Mouse (Mus musculus): ENCODE data around the gene Scamp2.

Scamp2 gene

GRCm38 (mm10) chr9:57550126-57550862 lies 10.4 kb upstream of the Scamp2 start:
- DNase-seq (ENCODE audit: low spot score): no peak

- peak; percentile 86 for DNase-seq (ENCODE audit: low spot score)
Measured at GRCm38 (mm10) chr9:57552139-57552887, 8.4 kb upstream of the Scamp2 start, which contains the start of gene Mpi. TSS of gene Mpi (minus strand) at chr9:57552763.

GRCm38 (mm10) chr9:57553119-57553518 lies 7.6 kb upstream of the Scamp2 start:
- no peak for DNase-seq (ENCODE audit: low spot score)

- DNase-seq (ENCODE audit: low spot score): no peak
Measured at GRCm38 (mm10) chr9:57554753-57555152, 6.0 kb upstream of the Scamp2 start.

GRCm38 (mm10) chr9:57557215-57557614 lies 3.5 kb upstream of the Scamp2 start:
- no peak for DNase-seq (ENCODE audit: low spot score)

GRCm38 (mm10) chr9:57558625-57559024 lies 2.1 kb upstream of the Scamp2 start:
- DNase-seq (ENCODE audit: low spot score): no peak

GRCm38 (mm10) chr9:57559568-57559967 lies 1.2 kb upstream of the Scamp2 start:
- no peak for DNase-seq (ENCODE audit: low spot score)

GRCm38 (mm10) chr9:57560263-57560662 lies 480 bp upstream of the Scamp2 start:
- no peak for DNase-seq (ENCODE audit: low spot score)

- DNase-seq (ENCODE audit: low spot score): no peak
Measured at GRCm38 (mm10) chr9:57561711-57562099, 962 bp downstream of the Scamp2 start.

- no peak for DNase-seq (ENCODE audit: low spot score)
Measured at GRCm38 (mm10) chr9:57562896-57563372, 2.2 kb downstream of the Scamp2 start.

- no peak for DNase-seq (ENCODE audit: low spot score)
Measured at GRCm38 (mm10) chr9:57564609-57565008, 3.9 kb downstream of the Scamp2 start.

GRCm38 (mm10) chr9:57565741-57566221 lies 5.0 kb downstream of the Scamp2 start:
- no peak for DNase-seq (ENCODE audit: low spot score)

GRCm38 (mm10) chr9:57566846-57567245 lies 6.1 kb downstream of the Scamp2 start:
- DNase-seq (ENCODE audit: low spot score): no peak

GRCm38 (mm10) chr9:57568500-57568899 lies 7.8 kb downstream of the Scamp2 start:
- DNase-seq (ENCODE audit: low spot score): no peak

GRCm38 (mm10) chr9:57574397-57574796 lies 13.7 kb downstream of the Scamp2 start:
- DNase-seq (ENCODE audit: low spot score): no peak

GRCm38 (mm10) chr9:57575577-57575976 lies 14.8 kb downstream of the Scamp2 start:
- no peak for DNase-seq (ENCODE audit: low spot score)

GRCm38 (mm10) chr9:57577144-57577849 lies 16.6 kb downstream of the Scamp2 start:
- no peak for DNase-seq (ENCODE audit: low spot score)

GRCm38 (mm10) chr9:57584991-57585390 lies 24.2 kb downstream of the Scamp2 start:
- no peak for DNase-seq (ENCODE audit: low spot score)

GRCm38 (mm10) chr9:57589224-57590126 lies 28.7 kb downstream of the Scamp2 start, which contains the start of gene Ulk3:
TSS of gene Ulk3 (plus strand) at chr9:57589452.
- peak; percentile 82 for DNase-seq (ENCODE audit: low spot score)

GRCm38 (mm10) chr9:57590726-57591125 lies 30.0 kb downstream of the Scamp2 start:
- peak; percentile 32 for DNase-seq (ENCODE audit: low spot score)

GRCm38 (mm10) chr9:57593454-57594173 lies 32.9 kb downstream of the Scamp2 start:
- peak; percentile 69 for DNase-seq (ENCODE audit: low spot score)

Data from embryo, embryonic 10 days (tissue).